Mouse (Mus musculus): ENCODE data around the gene Thy1. TPM values are rescaled to one million over a fixed set of nuclear protein-coding genes. Genes with fewer than 3 reads are reported as not detected.

Thy1 gene
- polyA plus RNA-seq, 1 experiment from 2014 or later = 4.5 TPM

GRCm38 (mm10) chr9:44049381-44050165 is 6.4 kb downstream of the Thy1 start:
- no peak overlapping the region for H3K4me2 ChIP-seq (replicated peaks; ENCODE audit: low read depth)
- DNase-seq (ENCODE audit: low spot score) (no peak), ATAC-seq (ENCODE audit: low FRiP score, low TSS enrichment) (no peak)
- no peak for TF ChIP-seq CTCF (IDR thresholded peaks at IDR 0.05; ENCODE audit: low read depth)
- no peak for TF ChIP-seq EP300 (optimal IDR thresholded peaks at IDR 0.05)
- H3K9ac ChIP-seq (ENCODE audit: low read length) = no peak overlapping the region
- no peak overlapping the region for H3K4me3 ChIP-seq (ENCODE audit: low read depth, low read length)
- WGBS = 73% methylated on average over 8 of the region's 8 CpGs
- no peaks in the 10 kb centered on the region for H3K4me1 ChIP-seq (replicated peaks; ENCODE audit: control insufficient read depth, insufficient read depth)
- no peaks in the 10 kb centered on the region for H3K9me3 ChIP-seq (ENCODE audit: control insufficient read depth, low read length)
- H3K27ac ChIP-seq (replicated peaks) = no peak overlapping the region
- no peaks in the 10 kb centered on the region for H3K27me3 ChIP-seq (ENCODE audit: control insufficient read depth, insufficient read depth, low read length)
- no peaks in the 10 kb centered on the region for H3K36me3 ChIP-seq (ENCODE audit: control insufficient read depth, insufficient read depth, low read length)

GRCm38 (mm10) chr9:44052855-44053254 is 9.7 kb downstream of the Thy1 start:
- ATAC-seq (ENCODE audit: low FRiP score, low TSS enrichment) (no peak), DNase-seq (ENCODE audit: low spot score) (no peak)
- H3K27me3 ChIP-seq (ENCODE audit: control insufficient read depth, insufficient read depth, low read length) = no peaks in the 10 kb centered on the region
- WGBS = 60% methylated on average over 3 of the region's 3 CpGs
- TF ChIP-seq EP300 (optimal IDR thresholded peaks at IDR 0.05) (no peak), CTCF (IDR thresholded peaks at IDR 0.05; ENCODE audit: low read depth) (peak; percentile 38)
- H3K36me3 ChIP-seq (ENCODE audit: control insufficient read depth, insufficient read depth, low read length) = no peaks in the 10 kb centered on the region
- H3K27ac ChIP-seq (replicated peaks) = no peak overlapping the region
- no peaks in the 10 kb centered on the region for H3K9me3 ChIP-seq (ENCODE audit: control insufficient read depth, low read length)
- no peaks in the 10 kb centered on the region for H3K4me1 ChIP-seq (replicated peaks; ENCODE audit: control insufficient read depth, insufficient read depth)
- H3K4me3 ChIP-seq (ENCODE audit: low read depth, low read length) = no peak overlapping the region
- H3K9ac ChIP-seq (ENCODE audit: low read length) = no peak overlapping the region
- no peak overlapping the region for H3K4me2 ChIP-seq (replicated peaks; ENCODE audit: low read depth)

- ATAC-seq (ENCODE audit: low FRiP score, low TSS enrichment) (no peak), DNase-seq (ENCODE audit: low spot score) (no peak)
- Histone ChIP-seq H3K27ac (replicated peaks) (no peak overlapping the region), H3K36me3 (ENCODE audit: control insufficient read depth, insufficient read depth, low read length) (no peaks in the 10 kb centered on the region), H3K4me1 (replicated peaks; ENCODE audit: control insufficient read depth, insufficient read depth) (no peaks in the 10 kb centered on the region), H3K9me3 (ENCODE audit: control insufficient read depth, low read length) (no peaks in the 10 kb centered on the region), H3K9ac (ENCODE audit: low read length) (no peak overlapping the region), H3K4me2 (replicated peaks; ENCODE audit: low read depth) (no peak overlapping the region), H3K4me3 (ENCODE audit: low read depth, low read length) (no peak overlapping the region), H3K27me3 (ENCODE audit: control insufficient read depth, insufficient read depth, low read length) (no peaks in the 10 kb centered on the region)
- TF ChIP-seq CTCF (IDR thresholded peaks at IDR 0.05; ENCODE audit: low read depth) = no peak
- no peak for TF ChIP-seq EP300 (optimal IDR thresholded peaks at IDR 0.05)
- WGBS = 36% methylated on average over 1 of the region's 1 CpGs
Observed at GRCm38 (mm10) chr9:44053936-44054335, 10.8 kb downstream of the Thy1 start.

- Histone ChIP-seq H3K9me3 (ENCODE audit: control insufficient read depth, low read length) (no peaks in the 10 kb centered on the region), H3K4me1 (replicated peaks; ENCODE audit: control insufficient read depth, insufficient read depth) (no peaks in the 10 kb centered on the region), H3K27me3 (ENCODE audit: control insufficient read depth, insufficient read depth, low read length) (no peaks in the 10 kb centered on the region), H3K36me3 (ENCODE audit: control insufficient read depth, insufficient read depth, low read length) (no peaks in the 10 kb centered on the region), H3K27ac (replicated peaks) (no peak overlapping the region), H3K9ac (ENCODE audit: low read length) (no peak overlapping the region), H3K4me2 (replicated peaks; ENCODE audit: low read depth) (no peak overlapping the region), H3K4me3 (ENCODE audit: low read depth, low read length) (no peak overlapping the region)
- no peak for ATAC-seq (ENCODE audit: low FRiP score, low TSS enrichment)
- TF ChIP-seq CTCF (IDR thresholded peaks at IDR 0.05; ENCODE audit: low read depth) = no peak
- TF ChIP-seq EP300 (optimal IDR thresholded peaks at IDR 0.05) = no peak
- WGBS = 72% methylated on average over 6 of the region's 6 CpGs
- no peak for DNase-seq (ENCODE audit: low spot score)
Observed at GRCm38 (mm10) chr9:44058606-44059005, 15.4 kb downstream of the Thy1 start.

- Histone ChIP-seq H3K27ac (replicated peaks) (no peak overlapping the region), H3K9me3 (ENCODE audit: control insufficient read depth, low read length) (no peaks in the 10 kb centered on the region), H3K4me2 (replicated peaks; ENCODE audit: low read depth) (no peak overlapping the region), H3K36me3 (ENCODE audit: control insufficient read depth, insufficient read depth, low read length) (no peaks in the 10 kb centered on the region), H3K9ac (ENCODE audit: low read length) (no peak overlapping the region), H3K4me3 (ENCODE audit: low read depth, low read length) (no peak overlapping the region), H3K27me3 (ENCODE audit: control insufficient read depth, insufficient read depth, low read length) (no peaks in the 10 kb centered on the region), H3K4me1 (replicated peaks; ENCODE audit: control insufficient read depth, insufficient read depth) (no peaks in the 10 kb centered on the region)
- TF ChIP-seq CTCF (IDR thresholded peaks at IDR 0.05; ENCODE audit: low read depth) (peak; percentile 38), EP300 (optimal IDR thresholded peaks at IDR 0.05) (no peak)
- no peak for DNase-seq (ENCODE audit: low spot score)
- ATAC-seq (ENCODE audit: low FRiP score, low TSS enrichment) = no peak
- WGBS = 32% methylated on average over 1 of the region's 1 CpGs
Observed at GRCm38 (mm10) chr9:44065177-44065576, 22.0 kb downstream of the Thy1 start.

- peak within 1 kb of the TSS; percentile 53 for H3K27ac ChIP-seq (replicated peaks)
- ATAC-seq (ENCODE audit: low FRiP score, low TSS enrichment) (peak; percentile 98), DNase-seq (ENCODE audit: low spot score) (peak; percentile 99)
- H3K9ac ChIP-seq (ENCODE audit: low read length) = peak within 1 kb of the TSS; percentile 64
- no peaks in the 10 kb centered on the region for H3K27me3 ChIP-seq (ENCODE audit: control insufficient read depth, insufficient read depth, low read length)
- H3K36me3 ChIP-seq (ENCODE audit: control insufficient read depth, insufficient read depth, low read length) = no peaks in the 10 kb centered on the region
- H3K4me2 ChIP-seq (replicated peaks; ENCODE audit: low read depth) = peak within 1 kb of the TSS; percentile 78
- peak; percentile 72 for TF ChIP-seq EP300 (optimal IDR thresholded peaks at IDR 0.05)
- TF ChIP-seq CTCF (IDR thresholded peaks at IDR 0.05; ENCODE audit: low read depth) = peak; percentile 96
- WGBS = under 1% methylated on average over 38 of the region's 38 CpGs
- H3K4me1 ChIP-seq (replicated peaks; ENCODE audit: control insufficient read depth, insufficient read depth) = peaks cover 6% of the 10 kb centered on the region; the same call in 1 of the 2 replicates
- peak within 1 kb of the TSS; percentile 49 for H3K4me3 ChIP-seq (ENCODE audit: low read depth, low read length)
- no peaks in the 10 kb centered on the region for H3K9me3 ChIP-seq (ENCODE audit: control insufficient read depth, low read length)
Observed at GRCm38 (mm10) chr9:44066785-44067225, 23.6 kb downstream of the Thy1 start, which contains the start of gene Usp2. Gene Usp2, plus strand, starts transcription at chr9:44067021.
